Mouse (Mus musculus): ENCODE measurements around the gene Usp38. TPM values are rescaled to one million over a fixed set of nuclear protein-coding genes. Genes with fewer than 3 reads are reported as not detected.

Usp38 gene
- polyA plus RNA-seq, 1 experiment, result 11.4 TPM

DNA sequence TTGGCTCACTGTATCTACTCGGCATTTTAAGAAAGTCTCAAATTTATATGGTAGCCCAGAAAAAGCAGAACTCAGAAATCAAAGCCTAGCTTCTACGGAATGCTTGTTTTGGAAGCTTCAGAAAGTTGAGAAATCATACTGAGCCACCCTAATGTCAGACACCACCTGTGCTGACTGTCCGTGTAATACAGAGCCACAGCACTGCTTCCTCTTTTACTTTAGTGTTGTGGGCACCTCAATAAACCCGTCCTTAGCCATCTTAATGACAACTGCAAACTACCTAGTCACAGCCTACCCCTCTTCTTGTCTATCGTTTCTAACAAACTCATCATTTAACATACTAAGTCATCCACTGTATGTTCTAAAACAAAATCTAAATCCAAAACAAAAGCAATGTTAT is 4.3 kb downstream of the Usp38 start:
- TF ChIP-seq POLR2A (IDR thresholded peaks at IDR 0.05; ENCODE audit: extremely low read depth, insufficient read depth, low read length) (no peak), CTCF (IDR thresholded peaks at IDR 0.05; ENCODE audit: extremely low read depth, insufficient read depth, low read length) (no peak)
- peaks cover 4% of the 10 kb centered on the region; the same call in 1 of the 2 replicates for H3K4me1 ChIP-seq (ENCODE audit: control insufficient read depth, insufficient read depth, low read length)
- no peak overlapping the region for H3K27ac ChIP-seq (ENCODE audit: insufficient read depth, low read length)
- no peak overlapping the region for H3K4me3 ChIP-seq (ENCODE audit: insufficient read depth, low read length)

DNA sequence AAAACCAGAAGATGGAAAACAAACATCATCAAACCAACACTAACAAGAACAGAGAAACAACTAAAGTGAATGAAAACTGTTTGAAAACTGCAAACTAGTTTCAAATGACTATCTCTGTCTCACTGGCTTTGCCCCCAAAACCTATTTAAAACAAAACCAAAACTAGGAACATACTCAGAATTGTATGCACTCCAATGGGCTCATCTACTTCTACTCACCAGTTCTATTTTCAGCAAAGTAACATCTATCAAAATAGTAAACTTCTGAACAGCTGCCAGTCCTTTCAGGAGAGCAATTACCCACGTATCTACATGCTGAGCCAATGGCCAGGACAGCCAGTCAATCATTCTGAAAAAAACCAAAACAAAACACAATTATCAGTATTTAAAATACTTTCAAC is 9.6 kb downstream of the Usp38 start:
- H3K4me3 ChIP-seq (ENCODE audit: insufficient read depth, low read length), result no peak overlapping the region
- no peak overlapping the region for H3K27ac ChIP-seq (ENCODE audit: insufficient read depth, low read length)
- H3K4me1 ChIP-seq (ENCODE audit: control insufficient read depth, insufficient read depth, low read length), result no peaks in the 10 kb centered on the region
- no peak for TF ChIP-seq CTCF (IDR thresholded peaks at IDR 0.05; ENCODE audit: extremely low read depth, insufficient read depth, low read length)
- no peak for TF ChIP-seq POLR2A (IDR thresholded peaks at IDR 0.05; ENCODE audit: extremely low read depth, insufficient read depth, low read length)

DNA sequence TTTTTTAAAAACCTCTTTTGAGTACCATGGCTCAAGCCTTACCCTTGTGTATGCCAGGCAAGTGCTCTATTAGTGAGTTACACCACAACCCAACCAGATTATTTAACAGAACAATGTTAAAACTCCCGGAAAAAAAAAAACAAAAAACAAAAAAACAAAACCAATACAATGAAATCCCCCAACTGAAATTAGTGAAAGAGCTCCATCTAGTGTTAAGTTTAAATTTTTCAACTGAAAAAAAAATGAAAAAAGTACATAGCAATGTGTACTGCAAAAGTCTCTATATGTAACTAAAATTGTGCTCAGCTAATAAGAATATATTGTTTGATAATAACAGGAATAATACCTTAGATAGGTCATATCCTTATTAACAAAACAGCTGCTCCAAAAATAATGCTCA is 18.1 kb downstream of the Usp38 start:
- no peak overlapping the region for H3K27ac ChIP-seq (ENCODE audit: insufficient read depth, low read length)
- no peak for TF ChIP-seq POLR2A (IDR thresholded peaks at IDR 0.05; ENCODE audit: extremely low read depth, insufficient read depth, low read length)
- TF ChIP-seq CTCF (IDR thresholded peaks at IDR 0.05; ENCODE audit: extremely low read depth, insufficient read depth, low read length), result no peak
- no peak overlapping the region for H3K4me3 ChIP-seq (ENCODE audit: insufficient read depth, low read length)
- H3K4me1 ChIP-seq (ENCODE audit: control insufficient read depth, insufficient read depth, low read length), result no peaks in the 10 kb centered on the region

GRCm38 (mm10) chr8:80991937-80992336 is 22.8 kb downstream of the Usp38 start:
- no peak; the same call in 1 of the 2 replicates for TF ChIP-seq CTCF (IDR thresholded peaks at IDR 0.05; ENCODE audit: extremely low read depth, insufficient read depth, low read length)
- no peak for TF ChIP-seq POLR2A (IDR thresholded peaks at IDR 0.05; ENCODE audit: extremely low read depth, insufficient read depth, low read length)
- no peak overlapping the region for H3K27ac ChIP-seq (ENCODE audit: insufficient read depth, low read length)

GRCm38 (mm10) chr8:80982829-80983228 is 31.9 kb downstream of the Usp38 start:
- no peaks in the 10 kb centered on the region; the same call in 1 of the 2 replicates for H3K4me1 ChIP-seq (ENCODE audit: control insufficient read depth, insufficient read depth, low read length)
- TF ChIP-seq POLR2A (IDR thresholded peaks at IDR 0.05; ENCODE audit: extremely low read depth, insufficient read depth, low read length) (no peak), CTCF (IDR thresholded peaks at IDR 0.05; ENCODE audit: extremely low read depth, insufficient read depth, low read length) (no peak)
- H3K27ac ChIP-seq (ENCODE audit: insufficient read depth, low read length), result no peak overlapping the region

More at GRCm38 (mm10) chr8:80991937-80992336, 22.8 kb downstream of the Usp38 start:
- Histone ChIP-seq H3K4me1 (ENCODE audit: control insufficient read depth, insufficient read depth, low read length) (no peaks in the 10 kb centered on the region), H3K4me3 (ENCODE audit: insufficient read depth, low read length) (no peak overlapping the region)

DNA sequence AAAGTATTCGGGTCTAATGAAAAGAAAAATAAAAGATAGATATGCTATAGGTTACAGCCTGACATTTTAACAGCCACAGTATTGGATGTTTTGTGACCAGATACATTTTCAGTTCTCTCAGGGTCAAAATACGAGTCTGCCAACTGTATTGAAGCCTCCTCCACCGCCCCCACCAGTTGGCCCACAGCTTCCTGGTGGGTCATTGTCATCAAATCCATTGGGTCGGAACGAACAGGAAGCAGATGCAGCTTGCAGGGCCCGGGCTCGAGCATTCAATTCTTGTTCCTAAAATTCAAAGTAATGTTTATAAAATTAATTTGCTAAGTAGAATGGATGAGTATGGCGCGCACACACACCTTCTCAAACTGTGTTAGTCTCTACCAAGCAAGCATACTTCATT is 33.0 kb downstream of the Usp38 start:
- H3K27ac ChIP-seq (ENCODE audit: insufficient read depth, low read length), result no peak overlapping the region
- H3K4me1 ChIP-seq (ENCODE audit: control insufficient read depth, insufficient read depth, low read length), result no peaks in the 10 kb centered on the region; the same call in 1 of the 2 replicates
- TF ChIP-seq CTCF (IDR thresholded peaks at IDR 0.05; ENCODE audit: extremely low read depth, insufficient read depth, low read length), result no peak
- TF ChIP-seq POLR2A (IDR thresholded peaks at IDR 0.05; ENCODE audit: extremely low read depth, insufficient read depth, low read length), result no peak
- no peak overlapping the region for H3K4me3 ChIP-seq (ENCODE audit: insufficient read depth, low read length)

More at GRCm38 (mm10) chr8:80982829-80983228, 31.9 kb downstream of the Usp38 start:
- H3K4me3 ChIP-seq (ENCODE audit: insufficient read depth, low read length), result no peak overlapping the region

DNA sequence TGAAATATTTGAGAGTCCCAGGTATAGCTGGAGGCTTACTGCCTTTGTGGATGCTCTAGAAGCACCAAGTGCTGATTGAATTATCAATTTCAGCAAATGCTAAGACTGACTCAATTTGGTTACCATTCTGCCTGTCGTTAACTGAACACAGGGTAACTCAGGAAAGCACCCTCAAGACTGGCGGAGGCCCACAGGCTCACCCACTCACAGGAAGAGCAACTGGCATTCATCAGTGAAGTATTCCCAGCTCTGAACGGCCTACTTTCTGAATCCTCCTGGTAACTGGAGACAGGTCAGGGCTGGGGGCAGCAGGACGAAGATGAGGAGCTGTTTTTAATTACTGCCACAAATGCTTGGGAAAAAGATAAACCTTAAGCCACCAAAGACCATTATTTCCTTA is 34.7 kb downstream of the Usp38 start:
- TF ChIP-seq POLR2A (IDR thresholded peaks at IDR 0.05; ENCODE audit: extremely low read depth, insufficient read depth, low read length), result no peak
- no peak for TF ChIP-seq CTCF (IDR thresholded peaks at IDR 0.05; ENCODE audit: extremely low read depth, insufficient read depth, low read length)
- no peak overlapping the region for H3K27ac ChIP-seq (ENCODE audit: insufficient read depth, low read length)
- H3K4me3 ChIP-seq (ENCODE audit: insufficient read depth, low read length), result no peak overlapping the region
- H3K4me1 ChIP-seq (ENCODE audit: control insufficient read depth, insufficient read depth, low read length), result no peaks in the 10 kb centered on the region; the same call in 1 of the 2 replicates

DNA sequence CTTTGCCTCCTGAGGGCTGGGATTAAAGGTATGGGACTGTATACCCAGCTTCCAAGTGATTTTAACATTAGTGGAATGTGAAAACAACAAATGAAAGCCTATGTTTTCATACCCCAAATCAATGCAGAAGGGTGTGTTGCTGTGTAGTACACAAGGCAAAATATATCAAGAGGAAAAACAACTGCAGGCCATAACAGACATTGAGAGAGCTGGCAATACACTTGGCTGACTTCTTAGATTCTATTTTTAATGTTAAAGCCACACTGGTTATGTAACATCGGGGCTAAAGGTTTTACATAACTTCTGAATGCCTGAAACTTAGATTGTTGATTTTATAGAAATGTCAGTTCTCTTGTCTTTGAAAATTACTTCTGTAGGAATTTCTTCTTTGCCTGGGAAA is 37.5 kb downstream of the Usp38 start:
- Histone ChIP-seq H3K4me3 (ENCODE audit: insufficient read depth, low read length) (no peak overlapping the region), H3K27ac (ENCODE audit: insufficient read depth, low read length) (no peak overlapping the region), H3K4me1 (ENCODE audit: control insufficient read depth, insufficient read depth, low read length) (no peaks in the 10 kb centered on the region)
- TF ChIP-seq POLR2A (IDR thresholded peaks at IDR 0.05; ENCODE audit: extremely low read depth, insufficient read depth, low read length), result no peak
- TF ChIP-seq CTCF (IDR thresholded peaks at IDR 0.05; ENCODE audit: extremely low read depth, insufficient read depth, low read length), result no peak

DNA sequence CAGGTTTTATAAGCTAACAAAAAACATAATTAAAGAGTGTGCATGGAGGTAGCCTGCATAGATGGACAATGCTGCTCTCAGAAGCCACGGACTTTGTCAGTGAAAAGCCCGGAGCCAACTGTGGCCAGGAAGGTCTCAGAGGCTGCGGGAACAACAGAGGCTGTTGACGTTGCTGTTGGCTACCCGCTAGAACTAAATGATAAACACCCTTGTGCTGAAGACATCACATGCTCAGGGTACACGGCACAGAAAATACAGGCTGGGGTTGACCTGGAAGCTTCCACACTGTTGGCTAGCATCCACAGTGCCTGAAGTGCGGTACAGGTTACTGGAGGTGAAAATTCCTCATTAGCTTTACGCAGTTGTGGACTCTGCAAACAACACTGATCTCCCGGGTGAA is 43.6 kb downstream of the Usp38 start:
- no peak for TF ChIP-seq POLR2A (IDR thresholded peaks at IDR 0.05; ENCODE audit: extremely low read depth, insufficient read depth, low read length)
- TF ChIP-seq CTCF (IDR thresholded peaks at IDR 0.05; ENCODE audit: extremely low read depth, insufficient read depth, low read length), result no peak
- Histone ChIP-seq H3K4me1 (ENCODE audit: control insufficient read depth, insufficient read depth, low read length) (no peaks in the 10 kb centered on the region), H3K4me3 (ENCODE audit: insufficient read depth, low read length) (no peak overlapping the region), H3K27ac (ENCODE audit: insufficient read depth, low read length) (no peak overlapping the region)

GRCm38 (mm10) chr8:80970000-80970685 is 44.6 kb downstream of the Usp38 start:
- no peak for TF ChIP-seq CTCF (IDR thresholded peaks at IDR 0.05; ENCODE audit: extremely low read depth, insufficient read depth, low read length)
- TF ChIP-seq POLR2A (IDR thresholded peaks at IDR 0.05; ENCODE audit: extremely low read depth, insufficient read depth, low read length), result no peak
- Histone ChIP-seq H3K4me1 (ENCODE audit: control insufficient read depth, insufficient read depth, low read length) (no peaks in the 10 kb centered on the region), H3K4me3 (ENCODE audit: insufficient read depth, low read length) (no peak overlapping the region)

More at GRCm38 (mm10) chr8:80970000-80970685, 44.6 kb downstream of the Usp38 start:
- no peak overlapping the region for H3K27ac ChIP-seq (ENCODE audit: insufficient read depth, low read length)

Measured in cortical plate, adult 2 months (tissue).